Mouse (Mus musculus): ENCODE measurements at regions not wholly inside any gene's neighbourhood (a gene's known extent, or its start where the extent isn't known, plus 50 kb on each side); places are given as distances from the start of the nearest gene placed in this dataset.

GRCm38 (mm10) chr10:126599686-126600085 is 301.5 kb downstream of the Atp23 start:
- Histone ChIP-seq H3K9me3 (no peaks in the 10 kb centered on the region), H3K4me2 (replicated peaks) (no peak overlapping the region), H3K27me3 (replicated peaks) (no peaks in the 10 kb centered on the region), H3K4me3 (no peak overlapping the region), H3K9ac (no peak overlapping the region), H3K36me3 (no peaks in the 10 kb centered on the region), H3K4me1 (no peaks in the 10 kb centered on the region), H3K27ac (no peak overlapping the region)
- WGBS, result 86% methylated on average over 2 of the region's 2 CpGs
- no peak for ATAC-seq (ENCODE audit: low FRiP score, low read depth)

- Histone ChIP-seq H3K4me1 (no peaks in the 10 kb centered on the region), H3K27ac (no peak overlapping the region), H3K9ac (no peak overlapping the region), H3K36me3 (no peaks in the 10 kb centered on the region), H3K4me3 (no peak overlapping the region), H3K27me3 (replicated peaks) (no peaks in the 10 kb centered on the region), H3K9me3 (no peaks in the 10 kb centered on the region), H3K4me2 (replicated peaks) (no peak overlapping the region)
- WGBS, result 65% methylated on average over 8 of the region's 8 CpGs
- ATAC-seq (ENCODE audit: low FRiP score, low read depth), result no peak
Observed at GRCm38 (mm10) chr10:126568155-126568554, 333.0 kb downstream of the Atp23 start.

- no peaks in the 10 kb centered on the region; the same call in 1 of the 2 replicates for H3K4me1 ChIP-seq
- no peak overlapping the region for H3K9ac ChIP-seq
- 88% methylated on average over 14 of the region's 14 CpGs for WGBS
- no peak overlapping the region for H3K4me3 ChIP-seq
- no peaks in the 10 kb centered on the region for H3K36me3 ChIP-seq
- H3K27me3 ChIP-seq (replicated peaks), result no peaks in the 10 kb centered on the region
- no peak for ATAC-seq (ENCODE audit: low FRiP score, low read depth)
- H3K9me3 ChIP-seq, result no peaks in the 10 kb centered on the region
- H3K4me2 ChIP-seq (replicated peaks), result no peak overlapping the region
- H3K27ac ChIP-seq, result no peak overlapping the region
Observed at GRCm38 (mm10) chr10:126565326-126565725, 335.8 kb downstream of the Atp23 start.

- H3K4me1 ChIP-seq, result no peaks in the 10 kb centered on the region
- H3K27ac ChIP-seq, result no peak overlapping the region
- 89% methylated on average over 7 of the region's 7 CpGs for WGBS
- H3K27me3 ChIP-seq (replicated peaks), result no peaks in the 10 kb centered on the region
- H3K9me3 ChIP-seq, result no peaks in the 10 kb centered on the region
- no peak for ATAC-seq (ENCODE audit: low FRiP score, low read depth)
- no peak overlapping the region for H3K4me2 ChIP-seq (replicated peaks)
- H3K9ac ChIP-seq, result no peak overlapping the region
- H3K36me3 ChIP-seq, result no peaks in the 10 kb centered on the region
- no peak overlapping the region for H3K4me3 ChIP-seq
Observed at GRCm38 (mm10) chr10:126555080-126555479, 346.1 kb downstream of the Atp23 start.

GRCm38 (mm10) chr10:126531950-126532349 is 369.2 kb downstream of the Atp23 start:
- Histone ChIP-seq H3K9ac (no peak overlapping the region), H3K4me1 (no peaks in the 10 kb centered on the region), H3K27me3 (replicated peaks) (no peaks in the 10 kb centered on the region), H3K36me3 (no peaks in the 10 kb centered on the region), H3K27ac (no peak overlapping the region), H3K4me3 (no peak overlapping the region), H3K9me3 (no peaks in the 10 kb centered on the region), H3K4me2 (replicated peaks) (no peak overlapping the region)
- WGBS, result 45% methylated on average over 3 of the region's 3 CpGs
- no peak for ATAC-seq (ENCODE audit: low FRiP score, low read depth)

GRCm38 (mm10) chr10:126531368-126531767 is 369.8 kb downstream of the Atp23 start:
- H3K36me3 ChIP-seq, result no peaks in the 10 kb centered on the region
- H3K4me2 ChIP-seq (replicated peaks), result no peak overlapping the region
- no peaks in the 10 kb centered on the region for H3K9me3 ChIP-seq
- no peak overlapping the region for H3K9ac ChIP-seq
- H3K4me1 ChIP-seq, result no peaks in the 10 kb centered on the region
- no peak overlapping the region for H3K4me3 ChIP-seq
- no peak overlapping the region for H3K27ac ChIP-seq
- H3K27me3 ChIP-seq (replicated peaks), result no peaks in the 10 kb centered on the region
- WGBS, result 80% methylated on average over 1 of the region's 1 CpGs
- no peak for ATAC-seq (ENCODE audit: low FRiP score, low read depth)

- no peak for ATAC-seq (ENCODE audit: low FRiP score, low read depth)
- Histone ChIP-seq H3K36me3 (no peaks in the 10 kb centered on the region), H3K9ac (no peak overlapping the region), H3K4me2 (replicated peaks) (no peak overlapping the region), H3K4me3 (no peak overlapping the region), H3K9me3 (no peaks in the 10 kb centered on the region), H3K27me3 (replicated peaks) (no peaks in the 10 kb centered on the region), H3K27ac (no peak overlapping the region), H3K4me1 (no peaks in the 10 kb centered on the region; the same call in 1 of the 2 replicates)
- WGBS, result 94% methylated on average over 2 of the region's 2 CpGs
Observed at GRCm38 (mm10) chr10:126528801-126529200, 372.4 kb downstream of the Atp23 start.

GRCm38 (mm10) chr10:126526186-126526585 is 375.0 kb downstream of the Atp23 start:
- ATAC-seq (ENCODE audit: low FRiP score, low read depth), result no peak

GRCm38 (mm10) chr10:126521836-126522815 is 379.0 kb downstream of the Atp23 start:
- no peak for ATAC-seq (ENCODE audit: low FRiP score, low read depth)
- WGBS, result 55% methylated on average over 7 of the region's 7 CpGs
- Histone ChIP-seq H3K4me3 (no peak overlapping the region), H3K4me2 (replicated peaks) (no peak overlapping the region), H3K36me3 (no peaks in the 10 kb centered on the region), H3K9ac (no peak overlapping the region), H3K4me1 (peaks cover 6% of the 10 kb centered on the region; the same call in 1 of the 2 replicates), H3K27ac (no peak overlapping the region), H3K9me3 (no peaks in the 10 kb centered on the region), H3K27me3 (replicated peaks) (no peaks in the 10 kb centered on the region)

More at GRCm38 (mm10) chr10:126526186-126526585, 375.0 kb downstream of the Atp23 start:
- Histone ChIP-seq H3K9me3 (no peaks in the 10 kb centered on the region), H3K9ac (no peak overlapping the region), H3K27me3 (replicated peaks) (no peaks in the 10 kb centered on the region), H3K4me2 (replicated peaks) (no peak overlapping the region), H3K4me3 (no peak overlapping the region), H3K27ac (no peak overlapping the region), H3K4me1 (peaks cover 6% of the 10 kb centered on the region; the same call in 1 of the 2 replicates), H3K36me3 (no peaks in the 10 kb centered on the region)
- WGBS, result 24% methylated on average over 5 of the region's 5 CpGs

- Histone ChIP-seq H3K36me3 (no peaks in the 10 kb centered on the region), H3K27ac (no peak overlapping the region), H3K4me2 (replicated peaks) (no peak overlapping the region), H3K27me3 (replicated peaks) (no peaks in the 10 kb centered on the region), H3K9me3 (no peaks in the 10 kb centered on the region), H3K4me1 (peaks cover 6% of the 10 kb centered on the region; the same call in 1 of the 2 replicates), H3K4me3 (no peak overlapping the region), H3K9ac (no peak overlapping the region)
- 54% methylated on average over 9 of the region's 9 CpGs for WGBS
- ATAC-seq (ENCODE audit: low FRiP score, low read depth), result no peak
Observed at GRCm38 (mm10) chr10:126520973-126521372, 380.2 kb downstream of the Atp23 start.

- Histone ChIP-seq H3K36me3 (no peaks in the 10 kb centered on the region), H3K27me3 (replicated peaks) (no peaks in the 10 kb centered on the region), H3K9me3 (no peaks in the 10 kb centered on the region), H3K4me1 (no peaks in the 10 kb centered on the region), H3K4me3 (no peak overlapping the region), H3K9ac (no peak overlapping the region), H3K4me2 (replicated peaks) (no peak overlapping the region), H3K27ac (no peak overlapping the region)
- WGBS, result 47% methylated on average over 7 of the region's 7 CpGs
- no peak for ATAC-seq (ENCODE audit: low FRiP score, low read depth)
Observed at GRCm38 (mm10) chr10:126513185-126513584, 388.0 kb downstream of the Atp23 start.

- H3K36me3 ChIP-seq, result no peaks in the 10 kb centered on the region
- no peaks in the 10 kb centered on the region for H3K4me1 ChIP-seq
- H3K4me2 ChIP-seq (replicated peaks), result no peak overlapping the region
- no peaks in the 10 kb centered on the region for H3K9me3 ChIP-seq
- H3K9ac ChIP-seq, result no peak overlapping the region
- ATAC-seq (ENCODE audit: low FRiP score, low read depth), result no peak
- H3K27ac ChIP-seq, result no peak overlapping the region
- H3K4me3 ChIP-seq, result no peak overlapping the region
- 95% methylated on average over 10 of the region's 10 CpGs for WGBS
- no peaks in the 10 kb centered on the region for H3K27me3 ChIP-seq (replicated peaks)
Observed at GRCm38 (mm10) chr10:126511511-126511910, 389.6 kb downstream of the Atp23 start.

- Histone ChIP-seq H3K27me3 (replicated peaks) (no peaks in the 10 kb centered on the region), H3K4me1 (no peaks in the 10 kb centered on the region), H3K36me3 (no peaks in the 10 kb centered on the region), H3K4me3 (no peak overlapping the region), H3K9ac (no peak overlapping the region), H3K9me3 (no peaks in the 10 kb centered on the region), H3K27ac (no peak overlapping the region), H3K4me2 (replicated peaks) (no peak overlapping the region)
- 88% methylated on average over 5 of the region's 5 CpGs for WGBS
- no peak for ATAC-seq (ENCODE audit: low FRiP score, low read depth)
Observed at GRCm38 (mm10) chr10:126505988-126506387, 395.2 kb downstream of the Atp23 start.

Measured in neural tube, embryonic 12.5 days (tissue).